Mouse (Mus musculus) Patski (cell line): ENCODE data around the gene M1ap. TPM values are rescaled to one million over a fixed set of nuclear protein-coding genes. Genes with fewer than 3 reads are reported as not detected.
A peak's percentile ranks its signal among the peaks of the same experiment; 100 is the strongest.

ENCODE experiments used
- ATAC-seq: fragments of 100-300 bp; one replicate; pipeline ENCODE4 v1.8.0; 2021
- CTCF ChIA-PET: fragments of 350-600 bp; sonication (Branson Sonifier 250); formaldehyde crosslinking; loops from one replicate; lab custom pipeline; 2022; ENCODE audit warnings: inconsistent platforms; lab: Charles Lee
- POLR2A ChIA-PET: fragments of 350-600 bp; sonication (Branson Sonifier 250); formaldehyde crosslinking; loops from one replicate; lab custom pipeline; 2022; ENCODE audit warnings: antibody characterized with exemption, inconsistent platforms; lab: Charles Lee
- DNase-seq: peaks from one replicate; pipeline ENCODE4 v3.0.0-alpha.2; 2011; ENCODE audit warnings: low read depth, low spot score
- H3K27me3 ChIP-seq: fragments of 371-371 bp; one replicate; pipeline ENCODE4 v1.5.1; 2021
- CTCF ChIP-seq: fragments of 100-300 bp; IDR thresholded peaks from one replicate; pipeline ENCODE4 v1.5.1; 2021
- in situ Hi-C: fragments of 300-500 bp; cut with MboI; formaldehyde crosslinking; loops from 3 replicates; pipeline ENCODE4 v1.11.1; 2018; ENCODE audit warnings: low pct_unique_long_range_greater_than_20kb, mixed read lengths
- polyA plus RNA-seq: library from polyadenylated mRNA; unstranded; gene quantifications from one replicate; pipeline ENCODE4 v1.2.3, GENCODE M21; 2021

M1ap gene
- polyA plus RNA-seq, 1 experiment from 2014 or later: not detected

DNA sequence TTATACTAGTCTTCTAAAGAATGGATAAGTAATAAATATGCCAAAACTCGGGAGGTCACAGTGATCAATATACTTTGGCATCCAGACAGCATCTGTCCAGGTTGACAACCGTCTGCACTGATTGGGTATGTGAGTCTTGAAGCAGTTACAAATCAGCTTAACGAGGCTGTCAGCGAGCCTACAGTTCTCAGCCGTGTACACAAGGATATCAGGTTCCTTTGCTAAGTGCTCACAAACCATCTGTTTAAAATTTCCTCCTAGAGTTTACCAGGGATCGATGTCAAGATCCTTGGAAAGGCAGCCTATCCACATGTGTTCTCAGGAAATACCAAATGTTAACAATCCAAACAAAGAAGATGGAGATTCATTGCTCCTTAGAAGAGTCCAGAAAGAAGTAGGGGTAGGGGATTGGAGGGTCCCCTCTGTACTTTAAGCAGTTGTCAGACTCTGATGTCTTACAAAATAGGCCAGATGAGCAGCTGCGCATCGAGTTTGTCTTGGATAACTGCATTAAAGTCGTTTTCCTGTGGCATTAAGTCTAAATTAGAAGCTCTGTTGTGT, 40.8 kb downstream of the M1ap start:
- CTCF ChIA-PET: interaction anchor here (2.8 kb wide), 1 partner anchor 9 kb away, joined by 13 read pairs; no protein-coding TSS in a partner anchor
- peaks cover 12% of the 10 kb centered on the region for H3K27me3 ChIP-seq
- DNase-seq (no peak), ATAC-seq (no peak)
- no peak for TF ChIP-seq CTCF
- in situ Hi-C loops: no loop called here
- POLR2A ChIA-PET: no interaction called here

DNA sequence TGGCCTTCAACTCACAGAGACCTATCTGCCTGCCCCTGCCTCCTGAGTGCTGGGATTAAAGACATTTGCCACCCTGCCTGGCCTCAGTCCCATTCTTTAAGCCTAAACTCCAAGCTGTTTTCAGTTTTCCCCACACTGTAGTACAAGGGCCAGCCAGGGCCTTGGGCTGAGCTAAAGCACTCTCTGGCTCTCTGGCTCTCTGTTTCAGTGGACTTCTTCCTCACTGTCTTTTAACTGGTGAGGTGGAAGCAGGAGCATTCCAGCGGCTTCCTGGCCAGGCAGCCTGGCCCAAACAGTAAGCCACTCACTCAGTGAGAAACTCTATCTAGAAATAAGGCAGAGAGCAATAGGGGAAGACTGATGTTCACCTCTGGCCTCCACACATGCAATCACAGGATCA, 47.0 kb downstream of the M1ap start:
- H3K27me3 ChIP-seq: peaks cover 9% of the 10 kb centered on the region
- POLR2A ChIA-PET: no interaction called here
- TF ChIP-seq CTCF: no peak
- ATAC-seq (no peak), DNase-seq (no peak)
- CTCF ChIA-PET: no interaction called here
- in situ Hi-C loops: loop anchor here (5.0 to 10.0 kb wide), 2 partner anchors 164 to 291 kb away; partner anchors contain the start of genes 1700003E16Rik and Wdr54

DNA sequence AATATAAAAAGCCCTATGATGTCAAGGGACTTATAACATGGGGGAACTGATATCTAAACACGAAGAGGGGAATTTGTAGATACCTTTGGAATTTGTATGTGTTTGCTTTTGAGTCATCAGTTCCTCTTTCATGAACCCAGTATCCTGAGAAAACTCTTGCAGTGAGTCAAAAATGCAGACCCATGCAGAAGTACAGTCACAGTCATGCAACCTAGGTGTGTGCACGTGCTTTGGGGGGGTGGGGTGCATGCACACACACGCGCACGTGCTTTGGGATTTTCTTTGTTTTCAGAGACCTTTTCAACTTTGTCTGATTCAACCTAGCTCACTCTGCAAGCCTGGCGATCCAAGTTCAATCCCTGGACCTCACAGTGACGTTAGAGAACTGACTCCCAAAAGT, 47.7 kb downstream of the M1ap start:
- H3K27me3 ChIP-seq: peaks cover 9% of the 10 kb centered on the region
- ChIA-PET CTCF (no interaction called here), POLR2A (no interaction called here)
- DNase-seq: no peak
- ATAC-seq: no peak
- no peak for TF ChIP-seq CTCF
- in situ Hi-C loops: loop anchor here (5.0 to 10.0 kb wide), 2 partner anchors 163 to 290 kb away; partner anchors contain the start of genes 1700003E16Rik and Wdr54

DNA sequence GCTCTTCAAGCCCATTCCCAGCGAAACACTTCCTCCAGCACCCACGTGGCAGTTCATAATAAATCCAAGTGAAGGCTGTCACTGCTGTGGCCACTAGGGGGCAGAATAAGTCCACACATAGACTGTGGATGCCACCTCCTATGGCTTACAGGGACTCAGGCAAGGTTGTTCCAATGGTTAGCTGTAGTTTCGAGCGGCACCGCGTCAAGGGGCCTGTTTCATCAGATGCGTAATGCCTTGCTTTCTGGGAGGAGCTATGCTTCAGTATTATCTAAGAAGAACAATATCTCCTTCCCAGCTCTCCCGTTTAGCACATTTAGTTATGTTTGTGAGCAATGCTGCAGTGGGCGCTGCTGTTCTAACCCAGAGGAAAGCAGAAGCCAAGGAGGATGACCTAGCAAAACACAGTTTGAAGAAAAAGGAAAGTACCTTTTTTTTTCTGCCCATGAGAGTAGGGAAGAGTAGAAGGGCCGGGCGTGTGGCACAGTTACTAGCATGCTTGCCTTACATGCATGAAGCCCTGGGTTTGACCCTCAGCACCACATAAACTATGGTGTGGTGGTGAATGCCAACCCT, 50.1 kb downstream of the M1ap start:
- H3K27me3 ChIP-seq: no peaks in the 10 kb centered on the region
- ChIA-PET POLR2A (interaction anchor here (0.7 to 1.6 kb wide), 4 partner anchors 36 to 106 kb away, joined by 3 to 6 read pairs (median 4); partner anchors contain the start of genes Aup1, Dok1 and Htra2), CTCF (interaction anchor here (0.6 to 3.1 kb wide), 40 partner anchors 9 to 266 kb away, joined by 3 to 40 read pairs (median 6); partner anchors contain the start of genes Aup1, Ccdc142, Dctn1 and Dok1)
- ATAC-seq (peak; percentile 93), DNase-seq (peak; percentile 68)
- peak; percentile 98 for TF ChIP-seq CTCF
- in situ Hi-C loops: loop anchor here (5.0 to 10.0 kb wide), 3 partner anchors 55 to 288 kb away; partner anchors contain the start of genes Aup1, Ccdc142 and Gm42688

DNA sequence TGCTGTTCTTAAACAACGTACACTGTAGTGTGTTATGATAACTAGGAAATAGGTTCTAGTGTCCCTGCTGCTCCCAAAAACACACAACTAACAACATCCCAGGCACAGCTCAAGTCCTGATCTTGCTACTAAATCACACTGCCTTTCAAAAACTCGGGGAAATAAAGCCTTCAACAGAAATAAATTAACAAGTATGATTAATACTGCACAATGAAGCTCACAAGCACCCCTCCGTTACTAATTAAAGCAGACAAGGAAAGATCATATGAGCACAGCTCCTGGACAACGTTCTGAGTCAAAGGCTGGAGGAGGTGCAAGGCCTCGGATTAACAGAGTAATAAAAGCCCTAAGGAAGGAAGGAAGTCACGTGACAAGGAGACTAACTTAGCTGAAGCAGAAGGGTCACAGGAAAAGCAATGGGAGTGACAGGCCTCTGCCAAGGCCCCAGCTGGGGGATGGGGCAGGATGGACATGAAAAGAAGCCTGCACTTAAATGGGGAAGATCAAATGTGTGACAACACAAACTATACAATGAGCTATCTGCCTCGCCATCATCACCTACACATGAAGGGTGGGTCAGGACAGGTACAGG, 50.9 kb downstream of the M1ap start:
- H3K27me3 ChIP-seq: no peaks in the 10 kb centered on the region
- no peak for DNase-seq
- no peak for TF ChIP-seq CTCF
- POLR2A ChIA-PET: interaction anchor here (0.5 to 1.6 kb wide), 3 partner anchors 9 to 57 kb away, joined by 3 to 6 read pairs (median 4); partner anchors contain the start of genes Aup1, Dok1 and Htra2
- no peak for ATAC-seq
- in situ Hi-C loops: loop anchor here (5.0 to 10.0 kb wide), 3 partner anchors 55 to 287 kb away; partner anchors contain the start of genes Aup1, Ccdc142 and Gm42688
- CTCF ChIA-PET: interaction anchor here (0.7 to 3.1 kb wide), 15 partner anchors 8 to 126 kb away, joined by 3 to 40 read pairs (median 11); partner anchors contain the start of genes Aup1, Ccdc142, Dok1 and Gm42688

GRCm38 (mm10) chr6:82998326-82998725, 51.6 kb downstream of the M1ap start:
- ATAC-seq: no peak
- in situ Hi-C loops: loop anchor here (5.0 to 10.0 kb wide), 3 partner anchors 54 to 286 kb away; partner anchors contain the start of genes Aup1, Ccdc142 and Gm42688
- DNase-seq: no peak
- CTCF ChIA-PET: no interaction called here
- POLR2A ChIA-PET: interaction anchor here (0.5 to 1.6 kb wide), 3 partner anchors 9 to 57 kb away, joined by 3 to 6 read pairs (median 4); partner anchors contain the start of genes Aup1, Dok1 and Htra2
- no peaks in the 10 kb centered on the region for H3K27me3 ChIP-seq
- peak; percentile 38 for TF ChIP-seq CTCF

GRCm38 (mm10) chr6:82999986-83000385, 53.3 kb downstream of the M1ap start:
- CTCF ChIA-PET: interaction anchor here (1.3 to 1.6 kb wide), 2 partner anchors 23 to 101 kb away, joined by 3 read pairs; partner anchors contain the start of genes Ccdc142 and Gm42688
- DNase-seq (no peak), ATAC-seq (no peak)
- H3K27me3 ChIP-seq: no peaks in the 10 kb centered on the region
- POLR2A ChIA-PET: no interaction called here
- TF ChIP-seq CTCF: no peak
- in situ Hi-C loops: loop anchor here (5.0 to 10.0 kb wide), 3 partner anchors 52 to 285 kb away; partner anchors contain the start of genes Aup1, Ccdc142 and Gm42688

- POLR2A ChIA-PET: interaction anchor here (1.2 kb wide), 1 partner anchor 29 kb away, joined by 3 read pairs; no protein-coding TSS in a partner anchor
- CTCF ChIA-PET: interaction anchor here (0.7 kb wide), 1 partner anchor 98 kb away, joined by 3 read pairs; the partner anchor contains the start of genes Ccdc142 and Gm42688
- ATAC-seq: no peak
- in situ Hi-C loops: no loop called here
- no peak for DNase-seq
- TF ChIP-seq CTCF: no peak
- no peaks in the 10 kb centered on the region for H3K27me3 ChIP-seq
Measured at GRCm38 (mm10) chr6:83003082-83003481, 56.4 kb downstream of the M1ap start.

GRCm38 (mm10) chr6:83003850-83004249, 57.1 kb downstream of the M1ap start:
- CTCF ChIA-PET: no interaction called here

DNA sequence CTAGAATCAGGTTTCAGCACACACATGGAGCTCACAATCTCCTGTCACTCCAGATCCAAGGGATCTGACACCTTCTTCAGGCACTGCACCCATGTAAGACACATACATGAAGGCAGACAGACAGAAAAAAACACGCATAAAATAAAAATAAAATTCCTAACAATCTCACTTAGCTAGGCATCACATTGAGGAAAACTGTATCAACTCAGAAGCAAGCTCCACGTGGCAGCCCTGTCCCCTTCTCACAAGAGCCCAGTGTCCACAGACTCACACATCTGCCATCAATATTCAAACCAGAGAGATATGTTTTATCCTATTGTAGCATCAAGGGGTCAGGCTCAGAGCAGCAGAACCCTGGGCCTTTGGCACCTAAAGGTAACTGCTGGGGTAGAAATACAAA, 57.6 kb downstream of the M1ap start:
- in situ Hi-C loops: no loop called here
- CTCF ChIA-PET: interaction anchor here (2.0 kb wide), 1 partner anchor 98 kb away, joined by 5 read pairs; the partner anchor contains the start of genes Ccdc142 and Gm42688
- no peak for TF ChIP-seq CTCF
- no peak for DNase-seq
- no peaks in the 10 kb centered on the region for H3K27me3 ChIP-seq
- no peak for ATAC-seq
- POLR2A ChIA-PET: interaction anchor here (1.2 to 1.4 kb wide), 2 partner anchors 18 to 28 kb away, joined by 3 read pairs; no protein-coding TSS in a partner anchor

More at GRCm38 (mm10) chr6:83003850-83004249, 57.1 kb downstream of the M1ap start:
- TF ChIP-seq CTCF: no peak
- ATAC-seq: no peak
- POLR2A ChIA-PET: interaction anchor here (1.2 to 1.4 kb wide), 2 partner anchors 18 to 28 kb away, joined by 3 read pairs; no protein-coding TSS in a partner anchor
- in situ Hi-C loops: no loop called here
- no peaks in the 10 kb centered on the region for H3K27me3 ChIP-seq
- DNase-seq: no peak
